Mouse (Mus musculus) neural tube, embryonic 11.5 days (tissue): ENCODE measurements around the gene Sec31b. TPM values are rescaled to one million over a fixed set of nuclear protein-coding genes. Genes with fewer than 3 reads are reported as not detected.

ENCODE experiments used
- ATAC-seq: fragments of 200-750 bp; cut with Nextera tagmentation; 2 replicates; pipeline ENCODE4 v1.8.0; 2017; ENCODE audit warnings: moderate number of reproducible peaks, mild to moderate bottlenecking, moderate TSS enrichment, moderate library complexity; ENCODE audit not compliant: insufficient read depth, low FRiP score, low TSS enrichment
- DNase-seq: peaks from one replicate; pipeline ENCODE4 v3.0.0-alpha.2; 2015; ENCODE audit warnings: low spot score
- H3K27ac ChIP-seq: fragments of 300-500 bp; sonication (generic); 2 replicates; pipeline ENCODE4 v1.5.1; 2014; ENCODE audit warnings: low read depth, mild to moderate bottlenecking, low read length
- H3K27me3 ChIP-seq: fragments of 300-500 bp; sonication (generic); 2 replicates; pipeline ENCODE4 v1.6.1; 2014; ENCODE audit warnings: mild to moderate bottlenecking, low read length, mixed read lengths; ENCODE audit not compliant: control insufficient read depth, insufficient read depth
- H3K36me3 ChIP-seq: fragments of 300-500 bp; sonication (generic); 2 replicates; pipeline ENCODE4 v1.6.1; 2014; ENCODE audit warnings: mild to moderate bottlenecking, low read length, moderate library complexity, mixed read lengths; ENCODE audit not compliant: control insufficient read depth, insufficient read depth
- H3K4me1 ChIP-seq: fragments of 300-500 bp; sonication (generic); 2 replicates; pipeline ENCODE4 v1.6.1; 2014; ENCODE audit warnings: low read length, mixed read lengths; ENCODE audit not compliant: control insufficient read depth, insufficient read depth
- H3K4me2 ChIP-seq: fragments of 300-500 bp; sonication (generic); 2 replicates; pipeline ENCODE4 v1.6.1; 2014; ENCODE audit warnings: low read depth, mild to moderate bottlenecking, moderate library complexity
- H3K4me3 ChIP-seq: fragments of 300-500 bp; sonication (generic); 2 replicates; pipeline ENCODE4 v1.5.1; 2014; ENCODE audit warnings: low read depth, low read length
- H3K9ac ChIP-seq: fragments of 300-500 bp; sonication (generic); 2 replicates; pipeline ENCODE4 v1.6.1; 2014; ENCODE audit warnings: mild to moderate bottlenecking, low read length
- H3K9me3 ChIP-seq: fragments of 300-500 bp; sonication (generic); 2 replicates; pipeline ENCODE4 v1.6.1; 2016; ENCODE audit warnings: low read length; ENCODE audit not compliant: control insufficient read depth
- WGBS: fragments of 180-500 bp; shearing (Covaris S2); extraction: QIAGEN DNeasy Blood & Tissue Kit; methylation state at CpG from one replicate; pipeline ENCODE4 v1.1.7; 2014; 5-methylcytosine and 5-hydroxymethylcytosine counted together
- polyA plus RNA-seq: library from polyadenylated mRNA; unstranded; fragments of >200 nt; fragmentation: Nextera tagmentation; extraction: Ambion mirVana; gene quantifications from 2 replicates; pipeline ENCODE4 v1.2.1, GENCODE M21; 2014

Gene Sec31b
- polyA plus RNA-seq, 1 experiment from 2014 or later = 0.37 TPM

GRCm38 (mm10) chr19:44578038-44578437, 32.4 kb upstream of the Sec31b start:
- Histone ChIP-seq H3K4me1 (no peaks in the 10 kb centered on the region), H3K4me2 (no peak overlapping the region), H3K36me3 (peaks cover 8% of the 10 kb centered on the region), H3K27ac (no peak overlapping the region), H3K9ac (no peak overlapping the region), H3K27me3 (no peaks in the 10 kb centered on the region), H3K4me3 (no peak overlapping the region), H3K9me3 (no peaks in the 10 kb centered on the region)
- no peak for DNase-seq
- ATAC-seq = no peak
- WGBS = 86% methylated on average over 1 of the region's 1 CpGs

GRCm38 (mm10) chr19:44576275-44576674, 30.6 kb upstream of the Sec31b start:
- DNase-seq = no peak
- no peak overlapping the region for H3K4me2 ChIP-seq
- no peaks in the 10 kb centered on the region for H3K4me1 ChIP-seq
- no peak for ATAC-seq
- H3K36me3 ChIP-seq = peaks cover 18% of the 10 kb centered on the region
- no peaks in the 10 kb centered on the region for H3K9me3 ChIP-seq
- WGBS = 85% methylated on average over 7 of the region's 7 CpGs
- H3K27me3 ChIP-seq = no peaks in the 10 kb centered on the region
- H3K4me3 ChIP-seq = no peak overlapping the region
- no peak overlapping the region for H3K9ac ChIP-seq
- no peak overlapping the region for H3K27ac ChIP-seq

DNA sequence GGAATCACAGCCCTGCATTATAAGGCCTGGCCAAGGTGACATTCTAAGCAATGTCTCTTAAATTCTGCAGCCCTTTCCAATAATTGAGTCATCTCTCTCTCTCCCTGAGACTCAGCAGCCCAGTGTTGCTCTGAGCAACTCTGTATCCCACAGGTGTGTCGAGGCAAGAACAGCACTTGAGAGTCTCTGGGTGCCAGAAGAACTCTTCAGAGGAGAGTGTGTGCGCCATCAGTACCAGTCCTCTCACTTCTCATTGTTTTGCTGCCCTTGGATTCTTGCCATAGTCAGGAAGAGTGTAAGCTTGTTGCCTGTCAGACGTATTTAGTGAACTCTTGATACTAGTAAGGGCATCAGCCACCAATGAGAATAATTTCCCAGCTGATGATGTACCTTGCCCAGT, 22.1 kb upstream of the Sec31b start:
- no peak overlapping the region for H3K4me2 ChIP-seq
- no peak overlapping the region for H3K9ac ChIP-seq
- 92% methylated on average over 3 of the region's 3 CpGs for WGBS
- H3K36me3 ChIP-seq = peaks cover 24% of the 10 kb centered on the region
- no peaks in the 10 kb centered on the region for H3K27me3 ChIP-seq
- peaks cover 9% of the 10 kb centered on the region; the same call in 1 of the 2 replicates for H3K4me1 ChIP-seq
- H3K4me3 ChIP-seq = no peak overlapping the region
- H3K9me3 ChIP-seq = no peaks in the 10 kb centered on the region
- ATAC-seq = no peak
- no peak overlapping the region for H3K27ac ChIP-seq
- no peak for DNase-seq

- Histone ChIP-seq H3K27ac (no peak overlapping the region), H3K4me1 (peaks cover 9% of the 10 kb centered on the region; the same call in 1 of the 2 replicates), H3K9me3 (no peaks in the 10 kb centered on the region), H3K36me3 (peaks cover 8% of the 10 kb centered on the region), H3K27me3 (no peaks in the 10 kb centered on the region), H3K9ac (no peak overlapping the region), H3K4me2 (no peak overlapping the region), H3K4me3 (no peak overlapping the region)
- no peak for ATAC-seq
- no peak for DNase-seq
- 96% methylated on average over 14 of the region's 14 CpGs for WGBS
Measured at GRCm38 (mm10) chr19:44564006-44564405, 18.3 kb upstream of the Sec31b start.

- Histone ChIP-seq H3K4me3 (peak within 1 kb of the TSS; percentile 72), H3K4me2 (peak within 1 kb of the TSS; percentile 74)
- WGBS = under 1% methylated on average over 33 of the region's 33 CpGs
Measured at GRCm38 (mm10) chr19:44562652-44563206, 17.1 kb upstream of the Sec31b start, which contains the start of gene Hif1an. Hif1an (plus strand) TSS chr19:44562850.

DNA sequence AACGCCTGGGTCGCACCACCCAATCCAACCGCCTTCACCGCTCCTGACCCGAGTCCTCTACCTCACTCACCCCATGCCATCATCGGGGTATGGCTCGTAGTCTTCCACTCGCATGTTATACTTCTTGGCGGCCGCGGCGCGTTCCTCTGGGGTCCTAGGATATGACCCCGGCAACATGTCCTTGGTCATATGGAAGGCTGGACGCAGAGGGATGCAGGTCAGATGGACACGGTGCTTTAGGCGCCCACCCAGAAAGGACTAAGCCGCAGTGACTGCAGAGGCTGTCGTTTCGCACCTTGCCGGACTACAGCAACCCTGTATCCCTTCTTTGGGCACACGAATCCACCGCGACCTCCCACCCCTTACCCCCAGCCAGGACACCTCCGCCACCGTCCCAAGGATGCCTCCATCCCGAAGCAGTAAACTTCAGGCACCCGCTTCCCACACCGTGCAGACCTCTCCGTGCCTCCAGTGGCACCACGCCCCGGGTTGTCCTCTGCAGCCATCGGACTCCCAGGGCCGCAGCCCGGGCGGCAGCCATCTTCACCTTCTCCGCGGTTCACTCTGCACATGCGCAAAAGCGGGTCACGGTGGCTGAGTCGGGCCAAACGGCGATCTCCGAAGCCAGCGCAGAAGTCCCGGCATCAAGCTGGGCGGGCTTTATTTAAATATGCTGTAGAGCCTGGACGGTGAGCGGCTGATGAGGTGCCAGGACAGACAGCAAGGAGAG, 9.4 kb upstream of the Sec31b start, which contains the start of gene Ndufb8:
Gene Ndufb8, minus strand, starts transcription at position 580 of the 730 bp plus-strand sequence.
- Histone ChIP-seq H3K4me2 (peak within 1 kb of the TSS; percentile 80), H3K9ac (peak within 1 kb of the TSS; percentile 89), H3K4me3 (peak within 1 kb of the TSS; percentile 87), H3K9me3 (no peaks in the 10 kb centered on the region), H3K27ac (peak within 1 kb of the TSS; percentile 17; the same call in 1 of the 2 replicates), H3K36me3 (peaks cover 8% of the 10 kb centered on the region; the same call in 1 of the 2 replicates), H3K27me3 (no peaks in the 10 kb centered on the region), H3K4me1 (peaks cover 4% of the 10 kb centered on the region; the same call in 1 of the 2 replicates)
- WGBS = under 1% methylated on average over 50 of the region's 50 CpGs
- peak; percentile 95 for DNase-seq
- peak; percentile 83 for ATAC-seq

More at GRCm38 (mm10) chr19:44562652-44563206, 17.1 kb upstream of the Sec31b start, which contains the start of gene Hif1an:
- H3K9me3 ChIP-seq = no peaks in the 10 kb centered on the region
- peak; percentile 93 for ATAC-seq
- peak within 1 kb of the TSS; percentile 68 for H3K9ac ChIP-seq
- H3K4me1 ChIP-seq = peaks cover 9% of the 10 kb centered on the region; the same call in 1 of the 2 replicates
- H3K27me3 ChIP-seq = no peaks in the 10 kb centered on the region
- DNase-seq = peak; percentile 94
- H3K27ac ChIP-seq = peak within 1 kb of the TSS; percentile 40; the same call in 1 of the 2 replicates
- peaks cover 8% of the 10 kb centered on the region for H3K36me3 ChIP-seq

GRCm38 (mm10) chr19:44554490-44554860, 8.8 kb upstream of the Sec31b start:
- H3K4me1 ChIP-seq = peaks cover 4% of the 10 kb centered on the region; the same call in 1 of the 2 replicates
- peak overlapping the region; percentile 89 for H3K9ac ChIP-seq
- H3K27me3 ChIP-seq = no peaks in the 10 kb centered on the region
- ATAC-seq (no peak), DNase-seq (no peak)
- WGBS = 5% methylated on average over 8 of the region's 8 CpGs
- peaks cover 11% of the 10 kb centered on the region; the same call in 1 of the 2 replicates for H3K36me3 ChIP-seq
- peak overlapping the region; percentile 87 for H3K4me3 ChIP-seq
- H3K9me3 ChIP-seq = no peaks in the 10 kb centered on the region
- no peak overlapping the region for H3K27ac ChIP-seq
- peak overlapping the region; percentile 80 for H3K4me2 ChIP-seq

DNA sequence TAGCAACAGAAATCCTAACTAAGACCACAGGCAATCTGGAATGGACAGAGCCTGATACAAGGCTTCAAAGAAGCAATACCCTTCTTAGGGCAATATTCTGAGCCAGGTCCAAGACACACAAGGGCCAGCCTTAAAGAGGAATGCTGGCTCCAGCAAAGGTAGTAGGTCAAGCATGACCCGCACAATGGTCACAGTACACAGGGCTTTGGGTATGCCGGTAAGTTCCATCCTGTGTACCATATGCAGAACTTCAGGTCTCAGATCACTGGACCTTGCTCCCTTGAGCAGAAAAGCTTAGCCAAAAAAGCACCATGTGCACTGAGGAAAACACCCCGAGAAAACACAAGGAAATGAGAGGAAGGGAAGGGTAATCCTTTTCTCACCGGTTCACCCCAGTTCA, 7.6 kb upstream of the Sec31b start:
- Histone ChIP-seq H3K36me3 (peaks cover 14% of the 10 kb centered on the region; the same call in 1 of the 2 replicates), H3K4me1 (peaks cover 4% of the 10 kb centered on the region; the same call in 1 of the 2 replicates), H3K9ac (no peak overlapping the region), H3K27me3 (no peaks in the 10 kb centered on the region), H3K4me2 (no peak overlapping the region), H3K9me3 (no peaks in the 10 kb centered on the region), H3K27ac (no peak overlapping the region), H3K4me3 (no peak overlapping the region)
- ATAC-seq (no peak), DNase-seq (no peak)
- WGBS = 95% methylated on average over 4 of the region's 4 CpGs
